Mouse (Mus musculus) splenic B cell, adult 2 months (primary cell): ENCODE measurements around the gene A730009L09Rik.

ENCODE experiments used
- DNase-seq: peaks from one replicate; pipeline ENCODE4 v3.0.0-alpha.2; 2011; ENCODE audit warnings: low read depth, low spot score
- H3K27me3 ChIP-seq: 2 replicates; pipeline ENCODE4 v1.6.1; 2012; ENCODE audit warnings: mild to moderate bottlenecking, low read length, moderate library complexity, mixed read lengths; ENCODE audit not compliant: control insufficient read depth, poor library complexity, insufficient read depth, severe bottlenecking
- H3K36me3 ChIP-seq: 2 replicates; pipeline ENCODE4 v1.6.1; 2012; ENCODE audit warnings: mild to moderate bottlenecking, low read length, moderate library complexity, mixed read lengths; ENCODE audit not compliant: control insufficient read depth, poor library complexity, insufficient read depth, severe bottlenecking

Gene A730009L09Rik

GRCm38 (mm10) chr16:84532803-84533202 is 17.9 kb downstream of the A730009L09Rik start:
- H3K27me3 ChIP-seq, result no peaks in the 10 kb centered on the region
- no peaks in the 10 kb centered on the region for H3K36me3 ChIP-seq
- no peak for DNase-seq

GRCm38 (mm10) chr16:84546059-84546458 is 31.1 kb downstream of the A730009L09Rik start:
- Histone ChIP-seq H3K36me3 (no peaks in the 10 kb centered on the region), H3K27me3 (no peaks in the 10 kb centered on the region)
- DNase-seq, result peak; percentile 3

DNA sequence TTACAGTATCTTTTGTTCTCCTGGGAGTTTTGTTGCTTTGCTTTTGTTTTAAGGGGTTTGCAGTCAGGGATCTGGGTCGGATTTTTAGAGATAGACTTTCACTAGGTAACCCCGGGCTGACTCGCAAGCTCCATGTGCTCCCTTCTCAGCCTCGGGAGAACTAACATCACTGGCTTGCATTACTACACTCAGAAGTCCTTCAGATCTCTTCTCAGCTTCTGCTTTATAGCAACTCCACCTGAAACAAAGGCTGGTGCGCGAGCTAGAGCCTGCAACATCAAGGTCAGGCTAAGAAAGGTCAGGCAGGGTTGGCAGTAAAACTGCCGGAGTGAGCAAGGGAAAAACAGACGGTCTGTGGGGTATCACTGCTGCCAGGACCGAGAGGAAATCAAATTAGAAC is 34.2 kb downstream of the A730009L09Rik start:
- Histone ChIP-seq H3K36me3 (no peaks in the 10 kb centered on the region), H3K27me3 (no peaks in the 10 kb centered on the region)
- no peak for DNase-seq

- no peak for DNase-seq
- H3K27me3 ChIP-seq, result no peaks in the 10 kb centered on the region
These were observed 35.5 kb downstream of the A730009L09Rik start for GRCm38 (mm10) chr16:84550445-84550844.

DNA sequence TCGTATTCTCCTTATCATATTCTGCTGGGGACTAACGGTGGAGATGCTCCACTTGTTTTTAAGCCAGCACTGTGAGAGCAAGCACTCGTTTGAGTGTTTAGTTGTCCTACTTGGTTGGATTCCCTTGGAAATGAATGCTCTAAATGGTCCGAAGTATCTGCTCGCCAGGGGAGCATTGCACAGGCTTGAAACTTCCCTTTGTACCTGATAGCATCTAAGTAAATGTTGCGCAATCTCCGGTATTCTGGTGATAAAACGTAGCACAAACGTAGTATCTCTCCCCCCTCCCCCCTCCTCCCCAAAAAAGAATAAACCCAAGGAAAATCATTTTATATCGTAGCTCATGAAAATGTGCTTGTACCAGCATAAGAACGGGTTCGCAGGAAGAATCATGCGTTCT is 39.1 kb downstream of the A730009L09Rik start:
- Histone ChIP-seq H3K27me3 (no peaks in the 10 kb centered on the region), H3K36me3 (no peaks in the 10 kb centered on the region)
- DNase-seq, result no peak

More at GRCm38 (mm10) chr16:84550445-84550844, 35.5 kb downstream of the A730009L09Rik start:
- H3K36me3 ChIP-seq, result no peaks in the 10 kb centered on the region

GRCm38 (mm10) chr16:84558113-84558917 is 43.4 kb downstream of the A730009L09Rik start:
- no peaks in the 10 kb centered on the region for H3K27me3 ChIP-seq
- H3K36me3 ChIP-seq, result no peaks in the 10 kb centered on the region
- DNase-seq, result no peak

- Histone ChIP-seq H3K36me3 (no peaks in the 10 kb centered on the region), H3K27me3 (no peaks in the 10 kb centered on the region)
- DNase-seq, result peak; percentile 57
These were observed 44.8 kb downstream of the A730009L09Rik start for GRCm38 (mm10) chr16:84559569-84560278.

DNA sequence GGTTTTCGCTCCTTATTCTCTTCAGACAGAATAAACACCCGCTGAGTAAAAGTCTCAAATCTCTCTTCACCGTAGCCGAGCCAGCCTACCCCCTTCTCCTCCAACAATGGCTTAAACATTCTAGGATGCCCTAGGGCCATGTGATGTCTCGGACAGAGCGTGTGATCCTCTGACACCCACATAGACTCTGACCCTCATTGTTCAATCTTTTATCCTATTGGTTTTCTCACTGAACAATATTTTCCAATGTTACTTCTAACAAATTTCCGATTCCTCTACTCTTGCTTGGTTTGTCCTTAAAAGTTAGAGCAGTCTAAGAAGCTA is 45.3 kb downstream of the A730009L09Rik start:
- Histone ChIP-seq H3K36me3 (no peaks in the 10 kb centered on the region), H3K27me3 (no peaks in the 10 kb centered on the region)
- DNase-seq, result no peak
